Mouse (Mus musculus) adrenal gland, postnatal 10 days (tissue): ENCODE measurements around the gene Iqsec1. TPM values are rescaled to one million over a fixed set of nuclear protein-coding genes. Genes with fewer than 3 reads are reported as not detected.
"Not testable (repeated sequence)": the region's sequence is repeated elsewhere in the genome, so short reads cannot be mapped to it uniquely, and the experiment has no call there.

ENCODE experiments used
- DNase-seq: peaks from one replicate; pipeline ENCODE4 v3.0.0; 2021; ENCODE audit warnings: mixed read lengths
- total RNA-seq, 2 experiments: library from RNA; stranded (reverse); gene quantifications; 2 replicates each; pipeline ENCODE4 v1.2.3; 2021

Iqsec1 gene
- total RNA-seq, 2 experiments from 2014 or later: 82.0 to 90.7 TPM

- peak; percentile 25 for DNase-seq
Measured at GRCm38 (mm10) chr6:90656344-90656850, 332.1 kb downstream of the Iqsec1 start.

DNA sequence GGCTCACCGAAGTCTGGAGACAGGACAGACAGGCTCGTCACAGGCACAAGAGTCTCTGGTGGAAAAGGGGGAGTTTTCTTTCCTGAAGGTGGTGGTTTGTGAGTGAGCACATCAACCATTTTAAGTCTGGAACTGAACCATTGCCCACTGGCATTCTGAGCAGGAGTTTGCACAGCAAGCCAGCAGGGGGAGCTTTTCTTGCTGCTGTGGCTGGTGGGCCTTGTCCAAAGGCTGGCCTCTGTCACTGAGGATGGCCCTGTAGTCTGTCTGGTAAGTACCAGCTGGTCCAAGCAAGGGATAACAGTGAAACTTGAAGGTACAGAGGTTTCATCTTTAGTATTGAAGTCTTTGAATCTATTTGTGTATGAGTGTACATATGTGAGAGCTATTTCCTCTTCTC is 334.7 kb downstream of the Iqsec1 start:
- peak; percentile 75 for DNase-seq

DNA sequence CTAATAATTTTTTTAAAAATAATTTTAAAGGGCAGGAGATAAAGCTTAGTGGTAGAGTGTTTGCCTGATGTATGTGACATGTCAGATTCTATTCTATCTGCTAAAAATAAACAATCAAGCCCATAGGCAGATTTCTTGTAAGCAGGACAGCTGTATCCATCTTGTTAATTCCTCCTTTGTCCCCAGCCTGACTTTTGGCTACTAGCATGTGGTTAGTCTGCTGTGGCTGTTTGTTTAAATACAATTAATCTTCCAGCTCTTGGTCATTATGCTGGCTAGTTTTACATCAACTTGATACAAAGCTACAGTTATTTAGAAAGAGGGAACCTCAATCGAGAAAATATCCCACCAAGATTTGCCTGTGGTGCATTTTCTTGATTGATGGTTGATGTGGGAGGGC is 337.9 kb downstream of the Iqsec1 start:
- DNase-seq: no peak

DNA sequence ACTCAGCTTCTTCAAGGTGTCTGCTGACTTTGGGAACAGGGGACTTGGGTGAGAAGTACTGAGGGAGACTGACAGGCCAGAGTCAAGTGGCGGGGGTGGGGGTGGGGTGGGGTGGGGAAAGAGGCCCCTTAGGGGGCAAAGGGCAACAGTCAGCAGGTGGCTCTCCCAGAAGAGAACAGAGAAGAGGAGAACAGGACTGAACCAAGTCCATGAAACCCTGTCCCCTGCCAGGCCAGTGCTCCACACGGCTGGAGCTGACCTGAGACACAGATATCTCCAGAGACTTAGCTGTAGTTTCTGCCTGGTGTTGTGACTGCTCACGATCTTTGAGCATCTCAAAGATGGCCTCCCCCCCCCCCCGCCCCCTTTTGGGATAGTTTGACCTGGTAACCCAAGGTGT is 339.2 kb downstream of the Iqsec1 start:
- no peak for DNase-seq

- DNase-seq: no peak
Measured at GRCm38 (mm10) chr6:90648391-90648790, 340.1 kb downstream of the Iqsec1 start.

GRCm38 (mm10) chr6:90644965-90645364 is 343.5 kb downstream of the Iqsec1 start:
- DNase-seq: no peak

- DNase-seq: no peak
Measured at GRCm38 (mm10) chr6:90643057-90643456, 345.4 kb downstream of the Iqsec1 start.

GRCm38 (mm10) chr6:90635611-90636010 is 352.9 kb downstream of the Iqsec1 start:
- no peak for DNase-seq

DNA sequence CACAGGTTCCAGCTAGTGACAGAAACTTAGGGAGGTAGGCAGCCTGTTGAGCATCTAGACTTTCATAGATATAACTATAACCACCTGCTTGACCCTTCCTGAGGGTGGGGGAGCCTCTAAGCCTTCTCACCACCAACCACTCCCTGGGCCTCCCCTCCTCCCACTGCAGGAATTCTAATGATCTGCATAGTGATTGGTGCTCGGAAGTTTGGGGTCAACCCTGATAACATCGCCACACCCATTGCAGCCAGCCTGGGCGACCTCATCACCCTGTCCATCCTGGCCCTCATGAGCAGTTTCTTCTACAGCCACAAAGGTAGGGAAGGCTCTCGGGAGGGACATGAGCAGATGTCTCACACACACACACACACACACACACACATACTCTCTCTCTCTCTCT is 353.4 kb downstream of the Iqsec1 start:
- DNase-seq: no peak

DNA sequence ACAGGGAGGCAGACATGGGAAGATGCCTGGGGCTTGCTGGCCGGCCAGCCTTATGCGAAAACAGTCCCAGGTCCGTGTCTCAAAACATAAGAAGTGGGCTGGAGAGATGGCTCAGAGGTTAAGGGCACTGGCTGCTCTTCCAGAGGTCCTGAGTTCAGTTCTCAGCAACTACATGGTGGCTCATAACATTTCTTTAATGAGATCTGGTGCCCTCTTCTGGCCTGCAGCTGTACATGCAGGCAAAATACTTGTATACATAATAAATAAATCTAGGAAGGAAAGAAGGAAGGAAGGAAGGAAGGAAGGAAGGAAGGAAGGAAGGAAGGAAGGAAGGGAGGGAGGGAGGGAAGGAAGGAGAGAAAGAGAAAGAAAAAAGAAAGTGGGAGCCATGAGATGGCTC is 356.0 kb downstream of the Iqsec1 start:
- DNase-seq: not testable (repeated sequence)

GRCm38 (mm10) chr6:90630427-90630826 is 358.1 kb downstream of the Iqsec1 start:
- DNase-seq: no peak

GRCm38 (mm10) chr6:90629506-90629905 is 359.0 kb downstream of the Iqsec1 start:
- DNase-seq: no peak

DNA sequence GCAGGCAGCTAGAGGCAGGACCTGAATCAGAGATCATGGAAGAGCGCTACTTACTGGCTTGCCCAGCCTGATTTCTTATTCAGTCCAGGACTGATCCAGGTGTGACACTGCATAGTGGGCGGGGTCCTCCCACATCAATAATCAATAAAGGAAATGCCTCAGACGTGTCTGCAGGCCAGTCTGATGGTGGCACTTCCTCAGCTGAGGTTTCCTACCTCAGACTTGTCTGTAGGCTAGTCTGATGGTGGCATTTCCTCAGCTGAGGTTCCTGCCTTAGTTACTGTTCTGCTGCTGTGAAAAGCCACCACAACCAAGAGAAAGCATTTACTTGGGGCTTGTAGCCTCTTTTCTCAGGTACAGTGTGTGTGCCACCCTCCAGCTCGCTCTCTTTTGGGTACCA is 360.9 kb downstream of the Iqsec1 start:
- no peak for DNase-seq

- DNase-seq: no peak
Measured at GRCm38 (mm10) chr6:90625207-90625994, 363.1 kb downstream of the Iqsec1 start.

GRCm38 (mm10) chr6:90624733-90625132 is 363.8 kb downstream of the Iqsec1 start:
- DNase-seq: no peak

GRCm38 (mm10) chr6:90624184-90624583 is 364.3 kb downstream of the Iqsec1 start:
- DNase-seq: peak; percentile 78

GRCm38 (mm10) chr6:90623456-90623836 is 365.0 kb downstream of the Iqsec1 start:
- no peak for DNase-seq

DNA sequence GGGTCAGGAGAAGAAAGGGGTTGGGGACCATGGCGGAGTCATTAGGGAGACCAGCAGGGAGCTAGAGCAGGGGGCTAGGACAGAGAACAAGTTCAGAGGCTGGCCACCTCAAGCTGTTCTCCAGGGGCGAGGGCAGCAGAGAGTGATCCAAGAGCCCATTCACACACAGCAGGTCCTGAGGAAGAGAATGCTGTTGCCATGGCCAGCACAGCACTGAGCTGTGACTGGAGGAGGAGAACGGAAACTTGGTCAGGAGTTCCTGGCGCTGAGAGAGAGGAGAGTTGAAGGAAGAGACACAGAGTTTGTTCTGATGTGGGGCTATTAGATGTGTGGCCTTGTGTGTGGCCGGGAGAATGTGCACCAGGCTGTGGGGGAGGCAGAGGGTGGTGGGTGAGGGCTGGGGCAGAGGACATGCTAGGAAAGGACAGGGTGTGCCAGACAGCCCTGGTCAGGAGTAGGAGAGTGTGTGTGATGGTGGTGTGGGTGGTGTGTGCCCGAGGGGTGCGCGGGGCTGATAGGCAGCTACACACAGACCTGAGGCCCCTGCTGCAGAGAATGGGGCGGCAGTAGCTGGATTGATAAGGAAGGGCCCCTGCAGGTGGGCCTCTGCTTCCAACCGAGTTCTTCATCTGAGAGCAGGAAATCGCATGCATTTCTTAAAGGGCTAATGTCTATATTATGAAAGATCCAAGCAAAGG is 365.6 kb downstream of the Iqsec1 start:
- no peak for DNase-seq

DNA sequence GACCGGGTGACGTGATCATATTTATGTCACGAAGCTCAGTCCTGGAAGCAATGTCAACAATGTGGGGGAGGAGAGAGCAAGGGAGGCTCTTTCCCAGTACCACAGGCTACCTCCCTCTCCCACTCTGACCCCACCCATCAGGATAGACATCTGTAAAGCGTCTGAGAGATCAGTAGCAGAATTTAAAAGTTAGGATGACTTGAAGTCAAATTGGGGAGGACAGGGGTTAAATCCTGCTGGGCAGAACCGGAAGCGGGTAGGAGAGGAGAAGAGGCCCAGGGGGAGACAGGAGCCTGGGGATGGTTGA is 366.9 kb downstream of the Iqsec1 start:
- DNase-seq: no peak

DNA sequence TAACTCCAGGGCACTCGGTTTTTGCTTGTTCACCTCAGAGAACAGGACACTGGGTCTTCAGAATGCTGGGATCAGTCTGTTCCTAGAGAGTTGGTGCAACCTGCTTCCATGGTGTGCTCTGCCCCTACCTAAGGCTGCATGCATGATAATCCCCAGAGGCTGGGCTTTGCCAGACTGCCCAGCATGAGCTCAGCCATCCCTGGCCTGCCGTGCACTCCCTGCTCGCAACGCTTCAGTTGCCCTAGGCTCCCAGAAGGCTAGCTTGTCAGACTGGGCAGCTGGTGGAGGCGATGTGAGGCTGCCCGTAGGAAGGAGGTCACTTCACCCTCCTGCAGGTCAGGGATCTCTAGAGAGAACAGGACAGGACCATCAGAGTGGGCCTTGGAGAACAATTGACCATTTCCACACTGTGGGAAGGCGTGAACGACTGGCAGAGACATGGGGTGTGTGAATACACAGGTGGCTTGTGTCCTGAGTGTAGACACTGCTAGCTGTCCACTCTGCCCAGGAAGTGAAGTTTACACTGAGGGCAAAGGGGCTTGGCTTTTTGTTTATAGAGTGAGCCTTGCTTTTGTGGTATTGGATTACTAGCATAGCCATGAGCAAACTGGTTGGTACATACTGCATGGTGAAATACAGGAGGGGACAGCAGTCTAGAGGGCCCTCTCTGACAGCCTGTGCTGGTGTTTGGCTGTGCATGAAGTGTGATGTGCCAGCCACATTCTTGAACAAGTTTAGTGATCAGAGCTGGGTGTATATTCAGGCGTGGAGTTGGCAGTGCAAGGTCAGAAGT is 367.5 kb downstream of the Iqsec1 start:
- no peak for DNase-seq

- no peak for DNase-seq
Measured at GRCm38 (mm10) chr6:90619936-90620335, 368.5 kb downstream of the Iqsec1 start.

DNA sequence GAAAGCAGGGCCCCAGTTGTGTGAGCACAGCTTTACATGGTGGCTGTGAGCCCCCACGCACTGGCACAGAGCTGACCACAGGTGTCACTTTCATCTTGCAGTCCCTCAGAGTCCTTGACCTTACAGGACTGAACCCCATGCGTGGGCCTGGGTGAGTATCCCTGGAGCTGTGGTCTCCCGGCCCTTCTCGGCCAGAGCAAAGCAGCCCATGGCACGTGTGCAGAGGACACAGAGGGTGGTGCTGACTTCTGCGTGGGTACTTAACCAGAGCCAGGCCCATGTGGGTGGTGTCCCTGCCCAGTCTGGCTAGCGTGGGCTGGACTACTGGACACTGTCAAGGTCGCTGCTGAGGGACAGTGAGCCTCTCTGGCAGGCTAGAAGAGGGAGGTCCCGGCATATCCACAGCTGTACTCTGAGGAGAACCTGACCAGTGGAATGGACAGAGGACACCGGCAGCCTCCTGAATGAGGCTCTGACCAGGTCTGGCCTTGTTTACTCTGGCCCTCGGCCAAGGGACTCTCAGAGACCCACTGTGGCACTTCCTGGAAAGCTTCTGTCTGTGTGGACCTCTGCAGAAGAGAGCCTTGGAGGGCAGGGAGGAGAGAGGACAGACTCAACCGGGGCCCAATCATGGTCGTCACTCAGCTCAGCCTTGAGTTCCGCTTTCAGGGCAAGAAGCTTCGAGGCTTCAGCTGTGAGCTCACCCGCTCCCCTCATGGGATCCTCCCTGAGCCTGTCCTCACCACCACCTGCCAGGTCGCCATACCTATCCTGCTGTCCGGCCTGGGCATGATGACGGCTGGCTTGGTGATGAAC is 369.5 kb downstream of the Iqsec1 start:
- peak; percentile 67 for DNase-seq
